Mouse (Mus musculus) CD4-positive, CD25-positive, alpha-beta regulatory T cell (primary cell): Measurements from ENCODE around the gene Snx15. TPM values are rescaled to one million over a fixed set of nuclear protein-coding genes. Genes with fewer than 3 reads are reported as not detected.

ENCODE experiments used
- polyA plus RNA-seq: library from polyadenylated mRNA; unstranded; fragments of 100-300 nt; shearing (Covaris generic); gene quantifications from one replicate; pipeline ENCODE4 v1.2.1, GENCODE M21; 2017

Snx15 gene
- polyA plus RNA-seq = 36.9 TPM

GRCm38 (mm10) chr19:6127760-6128341, at the start of gene Snx15:
Gene Snx15, minus strand, starts transcription at chr19:6128304.

DNA sequence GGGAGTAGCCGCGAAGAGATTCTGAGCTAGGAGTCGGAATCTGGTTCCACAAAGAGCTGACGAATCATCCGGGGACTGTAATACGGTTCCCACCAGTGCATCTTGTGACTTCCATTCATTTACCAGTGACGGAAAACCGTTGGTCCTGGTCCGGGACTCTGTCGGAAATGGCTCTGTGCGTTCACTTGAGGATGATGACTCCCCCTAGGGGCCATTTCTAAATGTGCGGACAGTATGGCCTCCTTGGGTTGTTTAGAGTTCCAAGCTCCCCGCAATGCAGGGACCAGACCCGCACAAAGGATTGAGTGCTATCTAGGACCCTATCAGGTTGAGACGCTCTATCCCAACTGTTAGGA, 13.3 kb upstream of the Snx15 start, which contains the start of gene Arl2:
Gene Arl2, minus strand, starts transcription at position 155 of the 356 bp plus-strand sequence.

DNA sequence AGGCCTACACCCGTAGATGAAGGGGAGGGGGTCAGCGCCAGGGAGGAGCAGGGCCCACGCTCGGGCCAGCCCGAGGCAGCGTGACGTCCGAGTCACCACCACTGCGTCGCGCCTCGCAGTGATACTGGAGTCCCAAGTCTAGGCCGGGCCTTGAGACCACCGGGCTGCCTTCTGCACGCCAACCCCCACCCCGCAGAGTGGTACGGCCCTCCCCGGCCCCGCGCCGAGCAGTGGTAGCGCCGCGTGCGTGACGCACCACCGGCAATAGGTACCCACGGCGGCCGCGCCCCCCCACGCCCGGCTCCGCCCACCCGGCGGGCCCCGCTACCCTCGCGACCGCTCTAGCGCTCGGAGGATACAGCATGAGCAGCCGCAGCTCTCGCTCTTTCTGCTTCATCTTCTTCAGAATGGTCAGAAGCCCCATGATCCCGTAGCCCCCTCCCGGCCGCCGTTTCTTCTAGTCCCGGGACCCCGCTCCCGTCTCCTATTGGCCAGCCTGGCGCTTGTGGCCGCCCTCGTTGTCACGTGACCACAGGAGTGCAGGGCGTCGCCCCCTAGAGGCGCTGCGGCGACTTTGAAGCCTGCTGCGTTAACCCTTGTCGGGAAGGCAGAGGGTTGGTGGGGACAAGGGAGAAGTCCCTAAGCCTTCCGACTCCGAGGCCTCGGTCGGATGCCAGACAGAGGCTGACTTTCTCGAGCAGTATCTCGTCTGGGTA, 12.7 kb upstream of the Snx15 start, which contains the start of gene Batf2:
Gene Batf2, plus strand, starts transcription at position 306 of the 716 bp plus-strand sequence.

GRCm38 (mm10) chr19:6117986-6118676, 10.0 kb downstream of the Snx15 start, which contains the start of gene Sac3d1:
Gene Sac3d1, minus strand, starts transcription at chr19:6118650.

GRCm38 (mm10) chr19:6105586-6105985, 22.5 kb downstream of the Snx15 start, which contains the start of gene Naaladl1:
Gene Naaladl1, plus strand, starts transcription at chr19:6105782.

GRCm38 (mm10) chr19:6094119-6094518, 34.0 kb downstream of the Snx15 start, which contains the start of gene AC131692.1:
Gene AC131692.1, plus strand, starts transcription at chr19:6094419.

DNA sequence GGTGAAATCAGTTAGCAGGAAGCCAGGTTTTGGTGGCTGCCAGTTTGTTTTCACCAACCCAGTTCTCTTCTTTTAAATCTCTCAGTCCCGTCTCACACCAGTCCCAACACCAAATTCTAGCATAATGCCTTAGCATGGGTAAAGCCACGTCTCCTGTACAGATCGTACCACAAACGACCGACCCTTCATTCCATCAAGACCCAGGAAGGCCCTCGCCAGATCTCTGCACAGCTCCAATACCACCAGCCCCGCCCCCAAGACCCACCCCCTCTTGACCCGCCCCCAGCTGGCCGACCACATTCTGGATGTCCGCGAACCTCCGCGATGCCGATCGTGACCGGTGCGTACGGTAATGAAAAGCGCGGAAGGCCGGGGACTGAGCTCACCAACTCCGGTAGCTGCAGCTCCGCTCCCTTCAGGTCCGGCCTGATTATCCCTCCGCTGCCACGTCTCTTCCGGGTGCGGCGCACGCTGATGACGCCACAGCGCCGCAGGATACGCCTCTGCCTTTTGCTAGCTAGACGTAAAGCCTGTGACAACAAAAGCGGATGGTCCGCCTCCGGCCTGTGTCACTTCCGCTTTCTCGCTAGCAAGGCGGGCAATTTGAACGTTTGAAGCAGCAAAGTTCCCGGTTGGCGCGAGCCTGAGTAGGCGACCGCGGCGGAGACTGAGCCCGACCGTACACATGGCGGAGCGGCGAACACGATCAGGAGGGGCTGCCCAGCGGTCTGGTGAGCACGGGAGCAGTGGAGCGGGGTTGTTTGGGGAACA, 43.4 kb downstream of the Snx15 start, which contains the start of the genes Zfpl1 and Cdca5:
Gene Zfpl1, minus strand, starts transcription at position 479 of the 771 bp plus-strand sequence.
Gene Cdca5, plus strand, starts transcription at position 506 of the 771 bp plus-strand sequence.

GRCm38 (mm10) chr19:6082156-6082555, 45.9 kb downstream of the Snx15 start, which contains the start of gene Gm28374:
Gene Gm28374, minus strand, starts transcription at chr19:6082256.

GRCm38 (mm10) chr19:6079983-6080480, 48.1 kb downstream of the Snx15 start, which contains the start of gene Tmem262:
Gene Tmem262, plus strand, starts transcription at chr19:6080033.

GRCm38 (mm10) chr19:6076564-6077393, 51.3 kb downstream of the Snx15 start, which contains the start of gene Vps51:
Gene Vps51, minus strand, starts transcription at chr19:6077231.

Other genes starting within 250 kb of the Snx15 start
- gene Tigd3, start 234.2 kb downstream of the Snx15 start, polyA plus RNA-seq = 0.36 TPM
- 176 TPM for gene Dpf2, start 215.3 kb downstream of the Snx15 start, polyA plus RNA-seq
- 0.16 TPM for gene Cdc42ep2, start 203.5 kb downstream of the Snx15 start, polyA plus RNA-seq
- gene Pola2, start 164.1 kb downstream of the Snx15 start, polyA plus RNA-seq = 46.0 TPM
- 0.10 TPM for gene Slc22a20, start 142.2 kb downstream of the Snx15 start, polyA plus RNA-seq
- gene Capn1, start 112.4 kb downstream of the Snx15 start, polyA plus RNA-seq = 76.6 TPM
- gene Syvn1, start 81.7 kb downstream of the Snx15 start, polyA plus RNA-seq = 49.6 TPM
- 43.3 TPM for gene Mrpl49, start 70.5 kb downstream of the Snx15 start, polyA plus RNA-seq
- gene Fau, start 70.5 kb downstream of the Snx15 start, polyA plus RNA-seq = 794 TPM
- 35.9 TPM for gene Znhit2, start 67.1 kb downstream of the Snx15 start, polyA plus RNA-seq
- 15.1 TPM for gene Tm7sf2, start 59.9 kb downstream of the Snx15 start, polyA plus RNA-seq
- 93.4 TPM for gene Vps51, start 51.1 kb downstream of the Snx15 start, polyA plus RNA-seq
- gene Tmem262, start 48.3 kb downstream of the Snx15 start, polyA plus RNA-seq = not detected
- 0.61 TPM for gene Gm28374, start 46.0 kb downstream of the Snx15 start, polyA plus RNA-seq
- gene Zfpl1, start 43.3 kb downstream of the Snx15 start, polyA plus RNA-seq = 52.7 TPM
- 2.2 TPM for gene Cdca5, start 43.3 kb downstream of the Snx15 start, polyA plus RNA-seq
- gene AC131692.1, start 33.9 kb downstream of the Snx15 start, polyA plus RNA-seq = not detected
- gene Naaladl1, start 22.5 kb downstream of the Snx15 start, polyA plus RNA-seq = 0.20 TPM
- gene Sac3d1, start 9.7 kb downstream of the Snx15 start, polyA plus RNA-seq = 22.7 TPM
- gene Batf2, start 12.7 kb upstream of the Snx15 start, polyA plus RNA-seq = not detected
- gene Arl2, start 13.2 kb upstream of the Snx15 start, polyA plus RNA-seq = 20.8 TPM
- gene Majin, start 56.1 kb upstream of the Snx15 start, polyA plus RNA-seq = 0.16 TPM
- 0.30 TPM for gene Gpha2, start 98.1 kb upstream of the Snx15 start, polyA plus RNA-seq
- gene Ppp2r5b, start 107.6 kb upstream of the Snx15 start, polyA plus RNA-seq = 20.2 TPM
- gene Atg2a, start 113.4 kb upstream of the Snx15 start, polyA plus RNA-seq = 35.8 TPM
- gene Ehd1, start 148.4 kb upstream of the Snx15 start, polyA plus RNA-seq = 22.2 TPM
- 0.35 TPM for gene Cdc42bpg, start 178.2 kb upstream of the Snx15 start, polyA plus RNA-seq
- gene Men1, start 206.7 kb upstream of the Snx15 start, polyA plus RNA-seq = 62.9 TPM
- 205 TPM for gene Map4k2, start 212.8 kb upstream of the Snx15 start, polyA plus RNA-seq
- 281 TPM for gene Sf1, start 235.4 kb upstream of the Snx15 start, polyA plus RNA-seq